Mouse (Mus musculus) embryonic facial prominence, embryonic 11.5 days (tissue): ENCODE measurements around the gene Smad1. TPM values are rescaled to one million over a fixed set of nuclear protein-coding genes. Genes with fewer than 3 reads are reported as not detected.
"Not testable (repeated sequence)": the region's sequence is repeated elsewhere in the genome, so short reads cannot be mapped to it uniquely, and the experiment has no call there.

ENCODE experiments used
- ATAC-seq: fragments of 200-750 bp; cut with Nextera tagmentation; replicated peaks from 2 replicates; pipeline ENCODE4 v1.8.0; 2017; ENCODE audit warnings: low read depth; ENCODE audit not compliant: insufficient number of reproducible peaks, low FRiP score, low TSS enrichment
- DNase-seq: peaks from one replicate; pipeline ENCODE4 v3.0.0-alpha.2; 2015; ENCODE audit warnings: low spot score
- H3K27ac ChIP-seq: fragments of 300-500 bp; sonication (generic); replicated peaks from 2 replicates; pipeline ENCODE4 v1.5.1; 2014; ENCODE audit warnings: mild to moderate bottlenecking, low read depth, low read length, control low read depth
- H3K27me3 ChIP-seq: fragments of 300-500 bp; sonication (generic); 2 replicates; pipeline ENCODE4 v1.6.1; 2014; ENCODE audit warnings: mild to moderate bottlenecking, low read length, moderate library complexity, mixed read lengths; ENCODE audit not compliant: control insufficient read depth, insufficient read depth
- H3K36me3 ChIP-seq: fragments of 300-500 bp; sonication (generic); replicated peaks from 2 replicates; pipeline ENCODE4 v1.6.1; 2014; ENCODE audit warnings: low read depth, mild to moderate bottlenecking, low read length, moderate library complexity, mixed read lengths; ENCODE audit not compliant: control insufficient read depth, insufficient read depth
- H3K4me1 ChIP-seq: fragments of 300-500 bp; sonication (generic); 2 replicates; pipeline ENCODE4 v1.6.1; 2014; ENCODE audit warnings: low read length, mixed read lengths; ENCODE audit not compliant: control insufficient read depth, insufficient read depth
- H3K4me2 ChIP-seq: fragments of 300-500 bp; sonication (generic); 2 replicates; pipeline ENCODE4 v1.6.1; 2014; ENCODE audit warnings: low read depth, mild to moderate bottlenecking, control low read depth, low read length, moderate library complexity
- H3K4me3 ChIP-seq: fragments of 300-500 bp; sonication (generic); 2 replicates; pipeline ENCODE4 v1.5.1; 2014; ENCODE audit warnings: low read depth, low read length, control low read depth
- H3K9ac ChIP-seq: fragments of 300-500 bp; sonication (generic); replicated peaks from 2 replicates; pipeline ENCODE4 v1.6.1; 2014; ENCODE audit warnings: mild to moderate bottlenecking, control low read depth, low read length
- H3K9me3 ChIP-seq: fragments of 300-500 bp; sonication (generic); replicated peaks from 2 replicates; pipeline ENCODE4 v1.6.1; 2016; ENCODE audit warnings: mild to moderate bottlenecking, low read length, inconsistent platforms, mixed read lengths; ENCODE audit not compliant: control insufficient read depth
- WGBS: fragments of 180-500 bp; shearing (Covaris S2); extraction: QIAGEN DNeasy Blood & Tissue Kit; methylation state at CpG from one replicate; pipeline ENCODE4 v1.1.7; 2014; 5-methylcytosine and 5-hydroxymethylcytosine counted together
- polyA plus RNA-seq: library from polyadenylated mRNA; unstranded; fragments of >200 nt; fragmentation: Nextera tagmentation; extraction: Ambion mirVana; gene quantifications from 2 replicates; pipeline ENCODE4 v1.2.1, GENCODE M21; 2014

The Smad1 gene
- polyA plus RNA-seq = 62.1 and 63.5 TPM in 2 replicates

DNA sequence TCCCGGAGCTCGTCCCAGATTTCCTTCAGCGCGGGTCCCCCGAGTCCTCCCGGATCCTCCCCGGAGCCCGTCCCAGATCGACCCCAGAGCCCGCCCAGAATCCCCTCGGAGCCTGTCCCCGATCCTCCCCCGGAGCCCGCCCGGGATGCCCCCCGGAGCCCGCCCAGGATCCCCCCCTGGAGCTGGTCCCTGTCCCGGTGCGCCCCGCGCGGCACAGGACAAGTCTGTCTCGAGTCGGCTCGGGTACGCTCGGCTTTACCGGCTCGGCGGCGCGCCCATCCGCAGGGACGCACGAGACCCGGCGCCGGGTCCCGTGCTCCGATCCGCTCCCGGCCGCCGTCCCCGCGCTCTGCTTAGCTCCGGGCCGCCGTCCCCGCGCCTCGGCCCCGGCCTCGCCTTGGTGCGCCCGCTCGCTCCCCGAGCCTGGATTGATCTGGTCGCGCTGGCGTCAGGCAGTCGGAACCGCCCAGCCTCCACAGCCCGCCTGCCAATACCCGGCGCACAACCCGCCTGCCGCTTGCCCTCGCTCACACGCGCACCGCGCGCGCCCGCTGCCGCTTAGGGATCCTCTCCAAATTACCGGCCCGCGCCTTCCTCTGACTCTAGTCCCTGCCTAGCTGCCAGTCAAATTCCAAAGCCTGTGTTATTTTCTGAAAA, at the start of gene Smad1:
Smad1 (minus strand) TSS at position 525 of the 657 bp plus-strand sequence.
- Histone ChIP-seq H3K27ac (peak within 1 kb of the TSS; percentile 94), H3K36me3 (no peaks in the 10 kb centered on the region), H3K9ac (peak within 1 kb of the TSS; percentile 98), H3K9me3 (no peaks in the 10 kb centered on the region), H3K27me3 (no peaks in the 10 kb centered on the region), H3K4me2 (peak within 1 kb of the TSS; percentile 47), H3K4me1 (no peaks in the 10 kb centered on the region), H3K4me3 (peak within 1 kb of the TSS; percentile 98)
- peak; percentile 96 for DNase-seq
- ATAC-seq = peak; percentile 92
- under 1% methylated on average over 71 of the region's 80 CpGs for WGBS

DNA sequence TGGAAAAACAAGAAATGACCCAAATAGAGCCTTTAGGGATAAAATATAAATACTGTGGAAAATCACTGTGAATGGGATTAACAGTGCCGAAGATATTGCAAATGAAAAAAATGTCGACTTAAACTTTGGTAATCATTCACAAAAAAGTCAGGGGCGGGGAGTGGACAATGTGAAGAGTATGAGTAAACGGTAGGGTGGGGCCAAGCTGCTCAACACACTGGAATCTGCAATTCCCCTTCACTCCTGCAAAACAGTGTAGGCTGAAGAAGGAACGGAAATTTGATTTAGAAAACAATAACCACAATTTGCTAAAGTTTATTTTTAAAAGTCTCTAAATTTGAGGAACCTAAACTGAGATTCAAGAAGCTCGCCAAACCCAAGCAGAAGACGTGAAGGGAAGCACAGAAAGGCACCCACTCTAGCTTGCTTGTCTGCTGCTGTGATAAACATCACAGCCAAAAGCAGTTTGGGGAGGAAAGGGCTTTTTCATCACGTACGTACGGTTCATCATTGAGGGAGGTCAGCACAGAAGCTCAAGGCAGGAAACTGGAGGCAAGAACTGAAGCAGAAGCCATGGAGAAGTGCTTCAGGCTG, 48.0 kb upstream of the Smad1 start:
- WGBS = 82% methylated on average over 10 of the region's 10 CpGs
- no peak overlapping the region for H3K27ac ChIP-seq
- H3K4me1 ChIP-seq = no peaks in the 10 kb centered on the region
- H3K4me3 ChIP-seq = no peak overlapping the region
- H3K27me3 ChIP-seq = no peaks in the 10 kb centered on the region
- DNase-seq = no peak
- no peak overlapping the region for H3K9ac ChIP-seq
- ATAC-seq = no peak
- H3K9me3 ChIP-seq = no peaks in the 10 kb centered on the region
- H3K36me3 ChIP-seq = no peaks in the 10 kb centered on the region
- no peak overlapping the region for H3K4me2 ChIP-seq

DNA sequence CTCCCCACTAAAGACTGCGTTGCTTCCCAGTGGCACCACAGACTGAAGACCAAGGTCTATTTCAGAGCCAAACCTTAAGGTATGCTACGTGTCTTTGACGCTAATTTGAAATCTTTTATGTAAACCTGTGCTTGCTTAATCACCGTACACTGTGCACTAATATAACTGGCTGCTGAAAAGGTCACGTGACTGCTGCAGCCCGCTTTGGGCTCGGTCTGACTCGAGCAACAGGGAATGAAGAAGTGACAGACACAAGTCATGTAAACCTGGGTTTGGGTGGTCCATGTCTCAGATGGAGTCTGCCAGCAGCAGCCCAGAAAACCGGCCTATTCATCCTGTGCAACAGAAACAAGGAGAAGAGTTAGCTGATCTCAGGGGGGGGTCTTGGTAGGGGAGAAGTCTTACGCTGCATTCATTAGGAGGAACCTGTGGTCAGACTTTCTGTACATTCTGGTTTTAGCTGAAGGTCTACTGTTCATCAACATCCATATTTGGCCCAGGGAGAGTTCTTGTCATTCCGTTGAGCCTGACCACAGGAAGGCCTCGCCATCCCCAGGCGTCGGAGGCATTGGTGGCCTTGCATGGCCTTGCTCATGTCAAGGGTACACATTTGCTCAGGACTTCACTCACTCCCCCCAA, 44.3 kb upstream of the Smad1 start:
- H3K27me3 ChIP-seq = no peaks in the 10 kb centered on the region
- H3K36me3 ChIP-seq = no peaks in the 10 kb centered on the region
- H3K4me1 ChIP-seq = no peaks in the 10 kb centered on the region
- no peaks in the 10 kb centered on the region for H3K9me3 ChIP-seq
- ATAC-seq (no peak), DNase-seq (no peak)
- H3K4me2 ChIP-seq = no peak overlapping the region
- H3K9ac ChIP-seq = no peak overlapping the region
- no peak overlapping the region for H3K4me3 ChIP-seq
- H3K27ac ChIP-seq = no peak overlapping the region
- WGBS = 87% methylated on average over 14 of the region's 14 CpGs

DNA sequence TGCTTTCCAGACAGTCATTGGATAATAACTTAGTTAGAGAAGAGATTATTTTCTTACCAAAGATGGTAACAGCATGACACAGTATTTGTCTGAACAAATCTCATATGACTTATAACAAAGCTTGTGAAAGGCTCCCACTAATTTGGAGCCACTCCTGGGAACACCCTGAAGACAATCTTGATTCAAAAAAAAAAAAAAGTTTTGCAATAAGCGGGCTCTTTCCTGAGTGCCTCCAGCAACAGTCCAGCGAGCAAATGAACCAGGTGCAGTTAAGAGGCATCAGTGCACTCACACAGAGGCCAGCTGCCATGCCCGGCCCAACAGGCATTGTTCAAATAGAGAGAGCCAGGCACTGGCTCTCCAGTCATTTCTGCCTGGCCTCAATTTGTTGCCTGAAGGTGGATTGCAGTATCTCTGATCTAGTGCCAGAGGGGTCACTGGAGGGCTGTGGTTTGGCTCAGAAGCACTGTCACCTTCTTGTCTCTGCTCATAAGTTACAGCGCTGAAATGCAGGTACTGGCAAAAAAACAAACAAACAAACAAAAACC, 34.7 kb upstream of the Smad1 start:
- Histone ChIP-seq H3K36me3 (no peaks in the 10 kb centered on the region), H3K4me2 (no peak overlapping the region), H3K9ac (no peak overlapping the region), H3K4me1 (no peaks in the 10 kb centered on the region), H3K9me3 (no peaks in the 10 kb centered on the region), H3K27me3 (no peaks in the 10 kb centered on the region), H3K4me3 (no peak overlapping the region), H3K27ac (no peak overlapping the region)
- no peak for ATAC-seq
- WGBS = 49% methylated on average over 4 of the region's 4 CpGs
- peak; percentile 17 for DNase-seq

DNA sequence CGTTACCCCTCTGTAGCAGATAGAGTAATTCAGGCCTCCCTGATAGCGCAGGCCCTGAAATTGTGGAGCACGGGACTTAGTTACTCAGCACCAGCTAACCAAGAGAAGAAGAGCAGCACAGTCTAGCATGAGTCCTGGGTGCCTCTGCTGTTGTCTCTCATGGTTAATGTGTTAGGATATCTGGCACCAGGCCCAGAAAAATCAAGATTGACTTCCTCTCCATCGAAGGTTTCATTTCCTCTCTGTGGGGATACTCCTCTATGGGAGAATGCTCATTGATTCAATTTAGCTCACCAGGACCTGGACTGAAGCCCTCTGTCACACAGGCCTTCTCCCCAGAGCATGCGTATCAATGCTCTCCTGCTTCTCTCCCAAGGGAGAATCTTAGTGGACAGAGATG, 15.6 kb upstream of the Smad1 start:
- no peaks in the 10 kb centered on the region for H3K27me3 ChIP-seq
- WGBS = 87% methylated on average over 5 of the region's 5 CpGs
- H3K9ac ChIP-seq = no peak overlapping the region
- no peak overlapping the region for H3K4me3 ChIP-seq
- H3K9me3 ChIP-seq = no peaks in the 10 kb centered on the region
- no peak for DNase-seq
- H3K27ac ChIP-seq = no peak overlapping the region
- H3K36me3 ChIP-seq = no peaks in the 10 kb centered on the region
- no peak overlapping the region for H3K4me2 ChIP-seq
- no peak for ATAC-seq
- no peaks in the 10 kb centered on the region for H3K4me1 ChIP-seq

DNA sequence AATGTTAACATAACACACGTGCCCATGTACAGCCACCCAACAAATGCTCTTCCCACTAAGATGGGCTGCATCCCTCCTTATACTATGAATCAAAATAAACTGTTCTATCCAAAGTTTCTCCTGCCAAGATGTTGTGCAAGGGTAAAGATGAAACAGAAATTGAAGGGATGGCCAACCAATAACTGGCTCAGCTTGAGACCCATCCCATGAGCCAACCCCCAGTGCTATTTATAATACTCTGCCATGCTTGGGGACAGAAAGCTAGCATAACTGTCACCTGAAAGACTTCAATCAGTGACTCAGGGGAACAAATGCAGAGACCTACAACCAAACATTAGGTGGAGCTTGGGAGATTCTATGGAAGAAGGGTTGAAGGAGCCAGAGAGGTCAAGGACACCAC, 11.2 kb upstream of the Smad1 start:
- H3K4me3 ChIP-seq = no peak overlapping the region
- no peak overlapping the region for H3K4me2 ChIP-seq
- no peak overlapping the region for H3K9ac ChIP-seq
- no peak for ATAC-seq
- H3K9me3 ChIP-seq = no peaks in the 10 kb centered on the region
- no peaks in the 10 kb centered on the region for H3K36me3 ChIP-seq
- WGBS = 74% methylated on average over 1 of the region's 1 CpGs
- H3K4me1 ChIP-seq = no peaks in the 10 kb centered on the region
- no peak for DNase-seq
- no peaks in the 10 kb centered on the region for H3K27me3 ChIP-seq
- no peak overlapping the region for H3K27ac ChIP-seq

DNA sequence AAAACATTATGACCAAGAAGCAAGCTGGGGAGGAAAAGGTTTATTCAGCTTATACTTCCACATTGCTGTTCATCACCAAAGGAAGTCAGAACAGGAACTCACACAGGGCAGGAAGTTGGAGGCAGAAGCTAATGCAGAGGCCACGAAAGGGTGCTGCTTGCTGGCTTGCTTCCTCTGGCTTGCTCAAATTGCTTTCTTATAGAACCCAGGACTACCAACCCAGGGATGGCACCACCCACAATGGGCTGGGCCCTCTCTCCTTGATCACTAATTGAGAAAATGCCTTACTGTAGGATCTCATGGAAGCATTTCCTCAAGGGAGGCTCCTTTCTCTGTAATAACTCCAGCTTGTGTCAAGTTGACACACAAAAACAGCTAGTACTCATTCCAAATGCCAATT, 8.0 kb upstream of the Smad1 start:
- not testable (repeated sequence) for H3K4me3 ChIP-seq, ATAC-seq, H3K9me3 ChIP-seq, H3K36me3 ChIP-seq, DNase-seq, H3K27me3 ChIP-seq, H3K9ac ChIP-seq, H3K4me1 ChIP-seq, H3K4me2 ChIP-seq, H3K27ac ChIP-seq
- 72% methylated on average over 1 of the region's 1 CpGs for WGBS
